Mouse (Mus musculus): Measurements from ENCODE around the gene Fads2. TPM values are rescaled to one million over a fixed set of nuclear protein-coding genes. Genes with fewer than 3 reads are reported as not detected.

The Fads2 gene
- polyA plus RNA-seq, 1 experiment = 156 TPM

GRCm38 (mm10) chr19:10102054-10102700, 631 bp upstream of the Fads2 start:
- DNase-seq (ENCODE audit: low spot score) = no peak

DNA sequence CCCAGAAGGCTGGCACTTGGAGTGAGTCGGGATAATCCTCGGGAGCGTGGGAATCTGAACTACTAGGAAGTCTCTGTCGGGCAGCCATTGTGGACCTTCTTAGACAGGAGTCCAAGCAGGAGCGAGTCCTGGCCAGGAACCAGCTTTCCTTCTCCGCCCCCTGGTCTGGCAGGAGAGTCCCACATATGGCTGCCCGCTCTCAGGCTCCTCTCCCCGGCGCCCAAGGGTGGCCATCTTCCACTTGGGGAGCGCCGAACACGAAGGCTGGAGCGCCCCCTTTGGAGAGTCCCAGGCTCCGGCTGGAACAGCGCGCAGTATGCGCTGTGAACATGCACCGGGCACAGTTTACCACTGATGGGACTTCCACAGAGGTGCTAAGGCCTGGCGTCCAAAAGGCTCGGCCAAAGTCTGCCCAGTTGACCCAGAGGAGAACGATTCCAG, 895 bp downstream of the Fads2 start:
- DNase-seq (ENCODE audit: low spot score) = peak; percentile 77

- no peak for DNase-seq (ENCODE audit: low spot score)
These were observed 3.7 kb downstream of the Fads2 start for GRCm38 (mm10) chr19:10097826-10098225.

DNA sequence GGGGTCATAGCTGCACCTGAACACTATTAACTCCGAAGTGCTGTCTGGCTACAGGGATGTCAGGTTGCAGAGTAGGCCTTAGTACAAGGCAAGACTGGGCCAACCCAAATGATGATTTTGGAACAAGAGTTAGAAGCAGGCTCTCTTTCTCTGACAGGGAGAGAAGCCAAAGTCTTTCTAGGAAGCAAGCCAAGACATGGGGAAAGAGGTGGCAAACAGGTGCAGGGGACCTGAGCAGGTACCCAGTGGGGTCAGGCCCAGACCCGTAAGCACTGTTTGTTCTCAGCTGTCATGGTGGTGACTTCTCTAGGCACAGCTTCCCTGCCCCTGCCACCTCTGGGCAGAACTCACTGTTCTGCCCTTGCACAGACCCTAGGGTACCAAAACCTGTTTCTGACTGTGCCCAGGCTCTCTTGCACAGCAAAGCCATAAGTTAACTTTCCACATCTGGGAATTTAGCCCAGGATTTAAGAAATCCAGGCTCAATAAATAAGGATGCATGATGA, 5.1 kb downstream of the Fads2 start:
- no peak for DNase-seq (ENCODE audit: low spot score)

DNA sequence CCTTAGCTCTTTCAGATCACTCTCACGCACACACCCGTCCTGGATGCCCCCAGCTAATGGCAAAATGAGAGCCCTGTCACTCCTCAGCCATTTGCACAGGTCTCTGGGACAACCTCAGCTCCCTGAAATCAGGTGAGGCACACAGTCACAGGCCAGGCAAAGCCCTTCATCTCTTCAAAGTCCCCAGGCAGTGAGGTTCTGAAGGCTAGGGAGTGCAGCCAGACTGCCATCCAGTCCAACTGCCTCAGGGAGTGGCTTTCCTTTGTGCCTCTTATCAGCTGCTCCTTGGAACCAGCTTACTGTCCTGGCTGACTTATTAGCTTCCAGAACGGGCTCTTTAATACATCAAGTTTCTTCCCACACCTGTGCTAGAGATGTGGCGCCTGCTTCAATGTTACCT, 6.9 kb downstream of the Fads2 start:
- no peak for DNase-seq (ENCODE audit: low spot score)

DNA sequence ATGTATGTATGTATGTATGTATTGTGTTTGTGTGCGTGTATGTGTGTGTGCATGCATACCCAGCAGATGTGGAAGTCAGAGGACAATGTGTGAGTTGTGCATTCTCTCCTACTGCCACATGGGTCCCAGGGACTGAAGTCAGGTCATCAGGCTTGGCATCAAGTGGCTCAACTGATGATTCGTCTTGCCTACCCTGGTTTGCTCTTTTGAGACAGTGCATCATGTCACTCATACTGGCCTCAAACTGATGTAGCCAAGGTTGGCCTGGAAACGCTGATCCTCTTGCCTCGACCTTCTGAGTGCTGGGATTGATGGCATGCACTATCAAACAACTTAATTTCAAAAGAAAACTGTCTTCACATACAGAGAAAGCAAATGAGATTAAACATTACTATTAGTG, 7.7 kb downstream of the Fads2 start:
- no peak for DNase-seq (ENCODE audit: low spot score)

GRCm38 (mm10) chr19:10086976-10087375, 14.6 kb downstream of the Fads2 start:
- DNase-seq (ENCODE audit: low spot score) = no peak

DNA sequence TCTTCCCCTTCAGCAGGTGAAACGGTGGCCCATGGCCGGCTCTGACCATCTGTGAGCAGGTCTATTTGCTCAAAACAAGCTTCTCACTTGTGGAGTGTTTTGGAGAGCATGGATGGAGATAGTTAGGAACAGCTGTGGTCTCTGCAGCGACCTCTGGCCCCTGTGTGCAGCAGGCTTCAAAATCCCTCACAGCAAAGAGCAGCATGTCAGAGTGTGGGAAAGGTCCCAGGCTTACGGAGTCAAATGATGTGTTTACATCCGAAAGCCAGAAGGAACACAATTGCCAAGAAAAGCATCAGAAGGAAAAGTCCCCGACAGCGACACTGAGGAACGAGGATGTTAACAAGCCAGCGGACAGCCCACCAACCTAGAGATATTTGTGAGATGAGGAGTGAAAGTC, 16.1 kb downstream of the Fads2 start:
- DNase-seq (ENCODE audit: low spot score) = no peak

- DNase-seq (ENCODE audit: low spot score) = no peak
These were observed 19.4 kb downstream of the Fads2 start for GRCm38 (mm10) chr19:10082105-10082504.

GRCm38 (mm10) chr19:10080384-10080783, 21.2 kb downstream of the Fads2 start:
- no peak for DNase-seq (ENCODE audit: low spot score)

DNA sequence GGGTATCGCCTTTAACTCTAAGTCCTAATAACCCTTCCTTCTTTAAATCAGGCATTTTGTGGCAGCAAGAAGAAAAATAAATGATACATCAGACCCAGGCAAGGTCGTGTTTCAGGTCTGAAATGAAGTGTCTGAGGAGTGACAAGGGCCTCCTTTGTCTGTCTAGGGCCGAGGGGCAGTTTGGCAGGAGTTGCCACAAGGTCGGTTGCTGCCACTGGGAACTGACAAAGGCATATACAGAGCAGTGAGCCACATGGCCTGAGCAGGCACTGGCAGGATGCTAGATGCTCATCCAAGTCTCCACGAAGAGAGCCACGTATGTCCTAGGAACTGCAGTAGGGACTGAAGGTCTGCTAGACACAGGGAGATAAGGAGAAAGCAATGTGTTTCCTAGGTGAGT, 23.2 kb downstream of the Fads2 start:
- DNase-seq (ENCODE audit: low spot score) = no peak

DNA sequence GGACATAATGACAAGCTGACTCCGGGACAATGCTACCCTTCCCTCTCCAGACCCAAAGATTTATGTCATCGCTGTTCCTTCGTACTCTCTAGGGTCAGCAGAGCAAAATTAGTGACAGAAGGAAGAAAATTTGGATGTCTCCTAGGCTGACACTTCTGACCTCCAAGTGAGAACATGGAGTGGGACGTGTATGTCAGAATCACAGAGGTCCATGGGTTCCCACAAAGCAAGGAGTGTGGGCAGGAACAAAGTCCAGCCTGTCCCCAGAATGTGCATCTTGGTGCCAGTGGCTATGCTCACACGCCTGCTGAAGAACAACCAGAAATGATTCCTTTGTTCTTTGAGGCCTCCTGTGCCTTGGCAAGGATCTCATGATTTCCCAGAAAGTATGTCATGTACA, 28.4 kb downstream of the Fads2 start:
- no peak for DNase-seq (ENCODE audit: low spot score)

DNA sequence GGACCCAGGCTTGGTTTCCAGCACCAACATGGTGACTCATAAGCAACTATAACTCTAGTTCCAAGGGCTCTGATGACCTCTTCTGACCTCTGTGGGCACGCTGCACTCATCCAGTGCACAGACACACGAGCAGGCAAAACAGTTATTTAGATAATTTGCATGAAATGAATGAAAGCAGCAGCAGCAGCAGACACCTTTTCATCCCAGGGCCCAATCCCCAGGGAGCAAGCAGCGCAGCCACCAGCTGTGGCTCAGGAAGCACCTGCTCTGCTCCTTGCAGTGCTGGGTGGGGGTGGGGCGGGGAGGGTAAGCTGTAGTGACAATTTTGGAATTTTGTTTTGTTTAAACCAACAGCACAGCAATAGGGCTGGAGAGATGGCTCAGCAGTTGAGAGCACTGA, 29.7 kb downstream of the Fads2 start:
- no peak for DNase-seq (ENCODE audit: low spot score)

- no peak for DNase-seq (ENCODE audit: low spot score)
These were observed 30.4 kb downstream of the Fads2 start for GRCm38 (mm10) chr19:10071166-10071565.

- DNase-seq (ENCODE audit: low spot score) = no peak
These were observed 31.2 kb downstream of the Fads2 start for GRCm38 (mm10) chr19:10070186-10070980.

DNA sequence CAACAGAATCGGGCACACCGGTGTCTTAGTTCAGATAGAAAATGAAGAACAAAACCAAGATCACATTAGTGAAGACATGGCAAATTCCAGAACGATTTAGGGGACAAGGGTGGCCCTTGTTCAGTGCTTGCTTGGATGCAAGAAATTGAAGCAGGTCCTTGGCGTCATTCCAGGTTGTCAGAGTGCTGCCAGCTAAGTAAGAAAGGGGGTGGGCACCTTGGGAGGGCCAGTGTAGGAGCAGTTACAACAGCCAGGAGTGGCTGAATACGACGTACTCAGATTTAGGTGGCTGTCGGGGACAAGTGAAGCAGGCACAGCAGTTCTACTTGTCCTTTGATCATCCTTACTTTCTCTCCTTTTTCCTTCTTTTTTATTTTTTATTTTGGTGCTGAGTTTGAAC, 33.8 kb downstream of the Fads2 start:
- no peak for DNase-seq (ENCODE audit: low spot score)

GRCm38 (mm10) chr19:10066502-10066901, 35.0 kb downstream of the Fads2 start:
- DNase-seq (ENCODE audit: low spot score) = no peak

DNA sequence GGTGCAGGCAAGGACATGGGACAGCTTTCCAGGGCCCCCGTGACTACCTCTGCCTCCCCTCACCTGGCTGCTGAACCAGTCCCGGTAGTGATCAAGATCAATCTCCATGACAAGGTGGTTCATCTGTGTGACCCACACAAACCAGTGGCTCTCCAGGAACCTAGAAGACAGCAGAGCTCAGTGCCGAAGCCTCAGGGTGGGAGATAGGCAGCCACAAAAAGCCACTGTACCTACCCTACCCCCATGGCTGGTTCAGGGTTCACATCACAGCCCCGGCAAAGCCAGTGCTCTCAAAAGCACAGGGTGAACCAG, 35.4 kb downstream of the Fads2 start:
- DNase-seq (ENCODE audit: low spot score) = no peak

DNA sequence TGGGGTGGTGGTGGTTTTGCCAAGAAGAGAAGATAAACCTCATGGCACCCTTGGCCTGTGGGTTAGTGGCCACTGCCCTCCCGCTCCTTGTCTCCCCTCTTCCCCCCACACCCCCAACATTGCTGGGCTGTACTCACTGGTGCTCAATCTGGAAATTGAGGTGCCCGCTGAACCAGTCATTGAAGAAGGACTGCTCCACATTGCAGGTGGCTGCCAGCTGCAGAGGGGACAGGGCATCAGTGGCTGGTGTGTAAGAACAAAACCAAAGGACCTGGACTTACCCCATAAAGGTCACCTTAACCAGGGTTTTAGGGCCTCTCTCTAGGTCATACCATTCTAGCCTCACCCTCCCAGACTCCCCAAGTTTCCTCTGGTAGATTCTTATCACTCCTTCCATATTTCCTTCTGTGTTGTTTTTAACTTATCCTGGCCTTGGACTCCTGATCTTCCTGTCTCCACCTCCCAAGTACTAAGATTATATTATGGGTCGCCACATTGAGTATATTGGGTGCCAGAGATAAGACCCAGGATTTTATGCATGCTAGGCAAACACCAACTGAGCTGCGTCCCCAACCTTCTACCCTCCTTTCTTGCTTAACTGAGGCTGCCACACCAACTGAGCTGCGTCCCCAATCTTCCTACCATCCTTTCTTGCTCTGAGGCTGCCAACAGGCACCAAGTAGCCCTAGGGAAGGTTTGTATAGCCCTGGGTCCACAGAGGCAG, 35.9 kb downstream of the Fads2 start:
- no peak for DNase-seq (ENCODE audit: low spot score)

DNA sequence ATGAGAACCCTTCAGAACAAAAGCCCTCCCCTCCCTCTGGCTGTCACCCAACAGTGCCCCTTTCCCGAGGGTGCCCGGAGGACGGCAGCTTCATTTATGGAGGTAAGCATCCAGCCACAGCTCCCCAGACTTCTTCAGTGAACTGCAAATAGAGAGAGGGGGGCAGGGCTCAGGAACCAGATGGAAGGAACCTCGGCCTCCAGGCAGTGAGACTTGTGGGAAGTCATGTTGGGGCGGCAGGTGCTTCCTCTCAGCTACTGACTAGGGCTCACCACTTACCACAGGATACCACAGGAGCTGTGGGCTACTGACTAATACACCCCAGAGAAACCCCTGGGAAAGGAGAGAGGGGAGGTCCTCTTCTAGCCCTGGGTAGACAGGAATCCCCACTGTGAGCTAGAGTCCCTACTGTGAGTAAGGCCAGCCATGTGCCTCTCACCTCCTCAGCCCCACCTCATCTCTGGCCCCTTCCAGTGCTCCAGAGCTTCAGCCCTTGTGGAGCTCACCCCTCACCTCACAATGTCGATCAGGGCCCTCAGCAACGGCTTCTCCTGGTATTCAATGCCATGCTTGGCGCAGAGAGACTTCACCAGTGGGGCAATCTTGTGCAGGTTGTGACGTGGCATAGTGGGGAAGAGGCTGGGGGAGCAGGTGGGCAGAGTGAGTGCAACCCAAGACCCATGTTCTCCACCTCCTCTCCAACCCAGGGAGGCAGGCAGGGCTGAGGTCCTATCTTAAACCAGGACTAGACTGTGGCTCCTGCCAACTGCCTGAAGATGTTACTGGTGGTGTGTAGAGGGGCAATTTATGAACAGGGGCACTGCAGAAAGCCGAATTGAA, 37.2 kb downstream of the Fads2 start:
- no peak for DNase-seq (ENCODE audit: low spot score)

- no peak for DNase-seq (ENCODE audit: low spot score)
These were observed 38.7 kb downstream of the Fads2 start for GRCm38 (mm10) chr19:10062862-10063261.

DNA sequence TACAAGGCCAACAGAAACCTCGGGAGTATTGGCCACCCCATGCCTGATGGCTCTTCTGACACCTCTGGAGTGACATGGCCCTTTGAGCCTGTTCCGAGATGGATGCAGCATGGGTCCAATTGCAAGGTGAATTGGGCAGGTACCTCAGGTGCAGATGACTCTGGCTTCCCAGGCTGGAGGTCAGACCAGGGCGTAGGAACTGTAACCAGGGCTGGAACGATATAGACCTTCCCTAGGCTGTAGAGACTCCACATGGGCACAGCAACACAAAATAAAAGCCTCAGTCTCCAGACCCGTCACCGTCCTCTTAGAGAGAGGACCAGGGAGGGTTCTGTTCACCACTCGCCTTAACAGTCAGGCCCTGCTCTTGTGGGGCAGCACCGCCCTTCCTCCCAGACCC, 39.3 kb downstream of the Fads2 start:
- no peak for DNase-seq (ENCODE audit: low spot score)
